Comparison of ENCODE assay signal across 20 mouse cellular contexts in the genomic region with DNA sequence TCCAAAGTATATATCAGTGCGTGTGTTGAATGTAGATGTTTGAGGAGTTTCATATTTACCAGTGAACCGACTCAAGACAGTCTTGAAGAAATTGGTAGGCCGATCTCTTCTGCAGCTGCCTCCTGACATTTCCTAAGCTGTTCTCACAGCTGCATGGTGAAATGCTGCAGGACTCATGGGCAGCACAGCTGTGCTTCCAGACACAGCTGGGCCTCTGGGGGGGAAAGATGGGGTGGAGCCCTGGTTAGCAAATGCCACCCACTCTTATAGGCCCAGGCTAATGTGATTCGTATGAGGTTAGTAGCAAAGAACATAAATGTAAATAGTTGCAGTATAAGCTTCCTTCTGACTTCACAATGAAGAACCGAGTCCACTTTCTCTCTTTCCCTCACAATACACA.
DNase-seq lines count a peak whose midpoint lies in the region; ATAC-seq and TF ChIP-seq lines count a peak whose summit lies in the region.
"Had no signal": no experiment of that assay in that cellular context is flagged by ENCODE, and none has a peak within 500 bp of the region (broad histone marks: within the 10 kb centered on the region; RNA-seq: fewer than 3 reads in every experiment).

No protein-coding gene starts in this region.

- H3ac ChIP-seq in myocyte (ENCODE audit: control insufficient read depth, insufficient read length) = no peak overlapping the region

- WGBS in limb, embryonic 10.5 days = 87% methylated on average over 5 of the region's 5 CpGs
- 83% methylated on average over 5 of the region's 5 CpGs for WGBS in forebrain, embryonic 14.5 days

- H3K79me2 ChIP-seq in myocyte (ENCODE audit: control insufficient read depth, insufficient read depth) = no peaks in the 10 kb centered on the region

- TF ChIP-seq POLR2A in myocyte (IDR thresholded peaks at IDR 0.05; ENCODE audit: insufficient read length, low read depth) = no peak

- no peak overlapping the region for H3K4me3 ChIP-seq in limb, embryonic 10.5 days
- H3K4me3 ChIP-seq in myocyte = no peak overlapping the region
- no peak overlapping the region for H3K4me3 ChIP-seq in forebrain, embryonic 14.5 days (ENCODE audit: low read depth, low read length)
- H3K4me3 ChIP-seq: embryonic facial prominence, embryonic 12.5 days; forebrain, embryonic 15.5 days; hindbrain, embryonic 12.5 days; layer of hippocampus, adult 2 months; midbrain, embryonic 12.5 days; neural tube, embryonic 12.5 days had no signal

- no peak overlapping the region for H3K9ac ChIP-seq in forebrain, embryonic 14.5 days (ENCODE audit: low read length)
- H3K9ac ChIP-seq: embryonic facial prominence, embryonic 12.5 days; forebrain, embryonic 15.5 days; hindbrain, embryonic 12.5 days; midbrain, embryonic 12.5 days; neural tube, embryonic 12.5 days had no signal

- DNase-seq in thymus, postnatal 0 days (ENCODE audit: low spot score) = peak; percentile 61
- DNase-seq in thymus, adult 18-20 months = no peak
- peak; percentile 30 for DNase-seq in limb, embryonic 10.5 days (ENCODE audit: low spot score)
- no peak for DNase-seq in adrenal gland, adult 18-20 months (ENCODE audit: low spot score in 2 of 2)
- no peak for DNase-seq in retina, embryonic 14.5 days (ENCODE audit: low spot score)
- no peak for DNase-seq in forebrain, embryonic 14.5 days (ENCODE audit: low spot score)
- DNase-seq: adrenal gland, postnatal 25 days; cerebellum, adult 9-10 months; gastrocnemius, postnatal 14 days; heart, adult 18-20 months; kidney, postnatal 25 days had no signal

- ATAC-seq in forebrain, embryonic 14.5 days = no peak
- ATAC-seq: forebrain, embryonic 15.5 days; intestine, postnatal 0 days; lung, postnatal 0 days had no signal

- no peak overlapping the region for H3K27ac ChIP-seq in limb, embryonic 10.5 days
- H3K27ac ChIP-seq in forebrain, embryonic 14.5 days (ENCODE audit: low read depth, low read length) = no peak overlapping the region
- H3K27ac ChIP-seq: embryonic facial prominence, embryonic 12.5 days; forebrain, embryonic 15.5 days; hindbrain, embryonic 12.5 days; layer of hippocampus, adult 2 months; midbrain, embryonic 12.5 days; neural tube, embryonic 12.5 days had no signal

- peak overlapping the region; percentile 19 for H3K4me2 ChIP-seq in myocyte (ENCODE audit: low read depth)
- no peak overlapping the region for H3K4me2 ChIP-seq in forebrain, embryonic 14.5 days (ENCODE audit: low read length)
- H3K4me2 ChIP-seq: embryonic facial prominence, embryonic 12.5 days; forebrain, embryonic 15.5 days; hindbrain, embryonic 12.5 days; midbrain, embryonic 12.5 days; neural tube, embryonic 12.5 days had no signal

- peaks cover 3% of the 10 kb centered on the region; the same call in 1 of the 2 replicates for H3K4me1 ChIP-seq in limb, embryonic 10.5 days
- no peaks in the 10 kb centered on the region for H3K4me1 ChIP-seq in forebrain, embryonic 14.5 days (ENCODE audit: control insufficient read depth, insufficient read depth, low read length)
- H3K4me1 ChIP-seq: embryonic facial prominence, embryonic 12.5 days; forebrain, embryonic 15.5 days; hindbrain, embryonic 12.5 days; midbrain, embryonic 12.5 days; neural tube, embryonic 12.5 days had no signal

- H3K27me3 ChIP-seq in limb, embryonic 10.5 days (ENCODE audit: low read depth, poor library complexity, severe bottlenecking) = no peaks in the 10 kb centered on the region
- H3K27me3 ChIP-seq in myocyte (ENCODE audit: control insufficient read depth, insufficient read depth, insufficient read length) = no peaks in the 10 kb centered on the region
- no peaks in the 10 kb centered on the region for H3K27me3 ChIP-seq in forebrain, embryonic 14.5 days (replicated peaks; ENCODE audit: control insufficient read depth, insufficient read depth, low read length)
- H3K27me3 ChIP-seq: embryonic facial prominence, embryonic 12.5 days; forebrain, embryonic 15.5 days; hindbrain, embryonic 12.5 days; midbrain, embryonic 12.5 days; neural tube, embryonic 12.5 days had no signal

- no peaks in the 10 kb centered on the region for H3K9me3 ChIP-seq in limb, embryonic 10.5 days (replicated peaks)
- H3K9me3 ChIP-seq in forebrain, embryonic 14.5 days (replicated peaks; ENCODE audit: control insufficient read depth, low read length) = no peaks in the 10 kb centered on the region
- H3K9me3 ChIP-seq: embryonic facial prominence, embryonic 12.5 days; forebrain, embryonic 15.5 days; hindbrain, embryonic 12.5 days; midbrain, embryonic 12.5 days; neural tube, embryonic 12.5 days had no signal

- H3K36me3 ChIP-seq in limb, embryonic 10.5 days = no peaks in the 10 kb centered on the region
- H3K36me3 ChIP-seq in myocyte (ENCODE audit: control insufficient read depth, insufficient read depth) = no peaks in the 10 kb centered on the region
- H3K36me3 ChIP-seq in forebrain, embryonic 14.5 days (ENCODE audit: control insufficient read depth, insufficient read depth, low read length) = no peaks in the 10 kb centered on the region
- H3K36me3 ChIP-seq: embryonic facial prominence, embryonic 12.5 days; forebrain, embryonic 15.5 days; hindbrain, embryonic 12.5 days; midbrain, embryonic 12.5 days; neural tube, embryonic 12.5 days had no signal

TF ChIP-seq in myocyte, 11 proteins besides CTCF, POLR2A, EP300 and RAD21:
- TF ChIP-seq SRF (IDR thresholded peaks at IDR 0.05; ENCODE audit: control insufficient read depth, insufficient read length, low read depth) (no peak), MYOG (IDR thresholded peaks at IDR 0.05; ENCODE audit: control insufficient read depth in 1 of 3, insufficient read depth in 1 of 3, insufficient read length in 2 of 3, low read depth in 2 of 3) (peak in 2 of 3 experiments; percentile 10 to 17), MAX (IDR thresholded peaks at IDR 0.05; ENCODE audit: low read depth) (no peak), USF1 (IDR thresholded peaks at IDR 0.05; ENCODE audit: low read depth) (no peak), MYOD1 (IDR thresholded peaks at IDR 0.05; ENCODE audit: control insufficient read depth in 1 of 3, insufficient read length in 2 of 3, low read depth in 2 of 3) (peak in 2 of 3 experiments; percentile 44 to 81), CEBPB (IDR thresholded peaks at IDR 0.05; ENCODE audit: insufficient read depth, poor library complexity, severe bottlenecking) (no peak), TCF12 (IDR thresholded peaks at IDR 0.05; ENCODE audit: insufficient read depth, poor library complexity, severe bottlenecking) (no peak), TCF3 (IDR thresholded peaks at IDR 0.05; ENCODE audit: insufficient read length, low read depth) (no peak)

Comparison
In these comparisons a context has a peak if more than half of its experiments do, and no peak if none do; other contexts are left out.
1. DNase-seq: peak in thymus, postnatal 0 days (single experiment) and limb, embryonic 10.5 days (single experiment); none in thymus, adult 18-20 months (0 of 2), adrenal gland, adult 18-20 months (0 of 2), retina, embryonic 14.5 days (single experiment) and forebrain, embryonic 14.5 days (single experiment).